Mouse (Mus musculus) embryonic facial prominence, embryonic 11.5 days (tissue): ENCODE results near the gene Nub1. TPM values are rescaled to one million over a fixed set of nuclear protein-coding genes. Genes with fewer than 3 reads are reported as not detected.

ENCODE experiments used
- ATAC-seq: fragments of 200-750 bp; cut with Nextera tagmentation; replicated peaks from 2 replicates; pipeline ENCODE4 v1.8.0; 2017; ENCODE audit warnings: low read depth; ENCODE audit not compliant: insufficient number of reproducible peaks, low FRiP score, low TSS enrichment
- DNase-seq: peaks from one replicate; pipeline ENCODE4 v3.0.0-alpha.2; 2015; ENCODE audit warnings: low spot score
- H3K27ac ChIP-seq: fragments of 300-500 bp; sonication (generic); replicated peaks from 2 replicates; pipeline ENCODE4 v1.5.1; 2014; ENCODE audit warnings: mild to moderate bottlenecking, low read depth, low read length, control low read depth
- H3K27me3 ChIP-seq: fragments of 300-500 bp; sonication (generic); 2 replicates; pipeline ENCODE4 v1.6.1; 2014; ENCODE audit warnings: mild to moderate bottlenecking, low read length, moderate library complexity, mixed read lengths; ENCODE audit not compliant: control insufficient read depth, insufficient read depth
- H3K36me3 ChIP-seq: fragments of 300-500 bp; sonication (generic); replicated peaks from 2 replicates; pipeline ENCODE4 v1.6.1; 2014; ENCODE audit warnings: low read depth, mild to moderate bottlenecking, low read length, moderate library complexity, mixed read lengths; ENCODE audit not compliant: control insufficient read depth, insufficient read depth
- H3K4me1 ChIP-seq: fragments of 300-500 bp; sonication (generic); 2 replicates; pipeline ENCODE4 v1.6.1; 2014; ENCODE audit warnings: low read length, mixed read lengths; ENCODE audit not compliant: control insufficient read depth, insufficient read depth
- H3K4me2 ChIP-seq: fragments of 300-500 bp; sonication (generic); 2 replicates; pipeline ENCODE4 v1.6.1; 2014; ENCODE audit warnings: low read depth, mild to moderate bottlenecking, control low read depth, low read length, moderate library complexity
- H3K4me3 ChIP-seq: fragments of 300-500 bp; sonication (generic); 2 replicates; pipeline ENCODE4 v1.5.1; 2014; ENCODE audit warnings: low read depth, low read length, control low read depth
- H3K9ac ChIP-seq: fragments of 300-500 bp; sonication (generic); replicated peaks from 2 replicates; pipeline ENCODE4 v1.6.1; 2014; ENCODE audit warnings: mild to moderate bottlenecking, control low read depth, low read length
- H3K9me3 ChIP-seq: fragments of 300-500 bp; sonication (generic); replicated peaks from 2 replicates; pipeline ENCODE4 v1.6.1; 2016; ENCODE audit warnings: mild to moderate bottlenecking, low read length, inconsistent platforms, mixed read lengths; ENCODE audit not compliant: control insufficient read depth
- WGBS: fragments of 180-500 bp; shearing (Covaris S2); extraction: QIAGEN DNeasy Blood & Tissue Kit; methylation state at CpG from one replicate; pipeline ENCODE4 v1.1.7; 2014; 5-methylcytosine and 5-hydroxymethylcytosine counted together
- polyA plus RNA-seq: library from polyadenylated mRNA; unstranded; fragments of >200 nt; fragmentation: Nextera tagmentation; extraction: Ambion mirVana; gene quantifications from 2 replicates; pipeline ENCODE4 v1.2.1, GENCODE M21; 2014

The Nub1 gene
- polyA plus RNA-seq, 1 experiment from 2014 or later: 38.6 TPM

DNA sequence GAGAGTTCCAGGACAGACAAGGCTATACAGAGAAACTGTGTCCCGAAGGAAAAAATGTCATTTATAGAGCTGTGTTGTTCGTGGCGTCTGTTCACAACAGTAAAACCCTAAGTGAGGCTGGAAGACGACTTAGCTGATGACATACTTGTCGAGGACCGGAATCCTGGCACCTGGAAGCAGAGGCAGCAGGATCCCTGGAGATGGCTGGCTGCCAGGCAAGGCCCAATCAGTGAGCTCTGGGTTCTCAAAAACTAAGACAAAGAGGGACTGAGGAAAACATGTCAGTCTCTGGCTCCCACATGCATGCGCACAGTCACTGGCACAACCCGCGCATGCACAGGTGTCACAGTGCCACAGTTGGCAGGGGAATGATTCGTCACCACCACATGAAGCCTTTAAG is 52.3 kb downstream of the Nub1 start:
- no peak overlapping the region for H3K4me2 ChIP-seq
- H3K9me3 ChIP-seq: no peaks in the 10 kb centered on the region
- 94% methylated on average over 10 of the region's 10 CpGs for WGBS
- ATAC-seq (no peak), DNase-seq (no peak)
- peaks cover 5% of the 10 kb centered on the region; the same call in 1 of the 2 replicates for H3K4me1 ChIP-seq
- no peak overlapping the region for H3K4me3 ChIP-seq
- H3K36me3 ChIP-seq: no peaks in the 10 kb centered on the region
- no peaks in the 10 kb centered on the region for H3K27me3 ChIP-seq
- H3K27ac ChIP-seq: no peak overlapping the region
- no peak overlapping the region for H3K9ac ChIP-seq

DNA sequence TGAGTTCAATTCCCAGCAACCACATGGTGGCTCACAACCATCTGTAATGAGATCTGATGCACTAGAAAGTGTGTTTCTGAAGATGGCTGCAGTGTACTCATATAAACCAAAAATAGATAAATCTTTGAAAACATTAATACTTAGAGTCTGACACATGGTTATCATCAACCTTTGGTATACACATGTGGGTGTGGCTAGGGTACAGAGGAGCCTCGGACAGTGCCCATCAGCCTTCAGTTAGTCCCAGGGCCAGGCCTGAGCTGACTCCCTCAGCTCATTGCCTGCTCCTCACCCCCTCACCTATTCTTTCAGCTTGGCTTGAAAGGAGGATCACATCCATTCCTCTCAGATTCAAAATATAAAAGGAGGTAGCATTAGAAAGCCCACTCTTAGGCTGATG is 53.2 kb downstream of the Nub1 start:
- Histone ChIP-seq H3K4me3 (no peak overlapping the region), H3K27me3 (no peaks in the 10 kb centered on the region), H3K4me2 (no peak overlapping the region), H3K36me3 (no peaks in the 10 kb centered on the region), H3K4me1 (peaks cover 2% of the 10 kb centered on the region; the same call in 1 of the 2 replicates), H3K27ac (no peak overlapping the region), H3K9me3 (no peaks in the 10 kb centered on the region), H3K9ac (no peak overlapping the region)
- 88% methylated on average over 1 of the region's 1 CpGs for WGBS
- DNase-seq: no peak
- no peak for ATAC-seq

DNA sequence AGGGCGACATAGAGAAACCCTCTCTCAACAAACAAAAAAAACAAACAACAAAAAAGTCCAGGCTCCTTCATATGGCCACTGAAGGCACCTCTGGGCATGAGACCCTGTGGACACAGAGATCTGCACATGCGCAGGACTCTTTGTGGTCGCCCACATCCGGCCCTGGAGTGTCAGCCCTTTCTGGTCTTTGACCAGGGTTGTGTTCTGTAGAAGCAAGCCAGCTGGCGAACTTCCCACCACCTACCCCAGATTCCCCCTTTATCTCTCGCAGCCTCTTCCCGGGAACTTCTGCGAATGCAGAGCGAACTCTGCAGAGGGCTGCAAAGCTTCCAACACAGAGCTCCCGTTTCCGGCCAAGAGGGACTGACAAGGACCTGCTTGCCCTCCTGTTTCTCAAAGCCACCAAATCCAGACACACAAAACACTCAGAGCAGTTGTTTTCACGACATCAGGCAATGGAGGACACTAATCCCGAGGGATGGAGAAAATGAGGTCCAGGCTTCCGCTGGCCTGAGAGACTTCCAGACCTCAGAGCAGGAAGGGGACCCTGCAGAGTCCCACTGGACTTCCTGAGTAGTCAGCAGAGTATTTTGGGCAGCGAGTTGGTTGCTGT is 53.9 kb downstream of the Nub1 start:
- Histone ChIP-seq H3K9me3 (no peaks in the 10 kb centered on the region), H3K9ac (no peak overlapping the region), H3K4me2 (no peak overlapping the region), H3K27me3 (no peaks in the 10 kb centered on the region), H3K4me3 (no peak overlapping the region), H3K4me1 (peaks cover 2% of the 10 kb centered on the region; the same call in 1 of the 2 replicates), H3K36me3 (no peaks in the 10 kb centered on the region), H3K27ac (no peak overlapping the region)
- ATAC-seq (no peak), DNase-seq (no peak)
- WGBS: 60% methylated on average over 15 of the region's 15 CpGs

DNA sequence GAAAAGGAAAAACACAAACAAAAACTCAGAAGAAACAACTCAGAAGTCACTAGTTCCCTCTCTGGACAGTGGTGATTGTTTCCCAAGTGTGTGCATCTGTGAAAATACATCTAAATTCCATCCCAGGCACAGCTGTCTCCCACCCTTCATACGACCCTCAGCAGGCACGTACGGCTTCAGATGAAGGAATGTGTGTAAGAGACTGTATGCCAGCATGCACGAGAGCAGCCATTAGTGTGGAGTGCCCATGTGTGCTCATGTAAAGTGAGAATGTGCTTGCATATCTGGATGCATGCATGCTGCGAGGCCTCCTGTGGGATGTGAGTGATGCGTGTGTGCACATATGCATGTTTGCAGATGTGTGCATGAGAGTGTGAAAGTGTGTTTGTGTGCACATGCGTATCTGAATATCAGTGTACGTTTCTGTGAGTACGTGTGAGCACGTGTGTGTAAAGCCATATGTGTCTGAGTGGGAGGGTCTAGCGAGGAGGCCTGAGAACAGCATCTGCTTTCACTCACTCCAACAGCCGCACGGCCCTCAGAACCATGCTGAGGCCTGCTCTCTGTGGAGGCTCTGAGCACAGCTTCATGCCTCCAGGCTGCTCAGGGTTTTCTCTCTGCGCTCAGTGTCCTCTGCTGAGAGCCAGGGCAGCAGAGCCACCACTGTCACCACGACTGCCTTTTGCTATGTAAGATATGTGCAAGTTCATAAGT is 56.0 kb downstream of the Nub1 start:
- peak; percentile 77 for DNase-seq
- peak overlapping the region; percentile 62 for H3K27ac ChIP-seq

DNA sequence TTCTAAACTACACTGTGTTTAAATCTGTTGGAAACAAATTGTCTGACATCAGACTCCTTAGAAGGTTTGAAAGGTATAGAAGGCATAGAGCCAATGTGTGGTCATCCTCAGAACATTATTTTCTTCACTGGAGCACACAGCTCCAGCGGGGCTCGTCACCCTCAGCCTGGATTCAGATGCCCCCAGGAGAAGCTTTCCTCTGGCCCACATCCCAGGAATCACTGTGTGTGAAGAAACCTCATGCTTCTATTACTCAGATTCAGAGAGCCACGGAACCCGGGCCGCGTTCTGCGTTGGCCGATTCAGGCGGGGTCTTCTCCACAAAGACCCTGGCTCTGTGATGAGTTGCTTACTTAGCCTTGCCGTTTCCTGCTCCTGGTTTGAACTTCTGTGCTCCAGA is 58.6 kb downstream of the Nub1 start:
- ATAC-seq (no peak), DNase-seq (no peak)
- Histone ChIP-seq H3K27ac (no peak overlapping the region), H3K9ac (no peak overlapping the region), H3K4me3 (no peak overlapping the region), H3K27me3 (no peaks in the 10 kb centered on the region), H3K4me1 (peaks cover 6% of the 10 kb centered on the region), H3K36me3 (no peaks in the 10 kb centered on the region), H3K4me2 (no peak overlapping the region), H3K9me3 (no peaks in the 10 kb centered on the region)
- WGBS: 93% methylated on average over 10 of the region's 10 CpGs

More for the DNA sequence above, 56.0 kb downstream of the Nub1 start:
- 50% methylated on average over 15 of the region's 15 CpGs for WGBS
- peak overlapping the region; percentile 34 for H3K9ac ChIP-seq
- no peaks in the 10 kb centered on the region for H3K27me3 ChIP-seq
- H3K9me3 ChIP-seq: no peaks in the 10 kb centered on the region
- peaks cover 2% of the 10 kb centered on the region; the same call in 1 of the 2 replicates for H3K4me1 ChIP-seq
- no peak overlapping the region for H3K4me3 ChIP-seq
- peak; percentile 88 for ATAC-seq
- H3K36me3 ChIP-seq: no peaks in the 10 kb centered on the region
- H3K4me2 ChIP-seq: no peak overlapping the region

DNA sequence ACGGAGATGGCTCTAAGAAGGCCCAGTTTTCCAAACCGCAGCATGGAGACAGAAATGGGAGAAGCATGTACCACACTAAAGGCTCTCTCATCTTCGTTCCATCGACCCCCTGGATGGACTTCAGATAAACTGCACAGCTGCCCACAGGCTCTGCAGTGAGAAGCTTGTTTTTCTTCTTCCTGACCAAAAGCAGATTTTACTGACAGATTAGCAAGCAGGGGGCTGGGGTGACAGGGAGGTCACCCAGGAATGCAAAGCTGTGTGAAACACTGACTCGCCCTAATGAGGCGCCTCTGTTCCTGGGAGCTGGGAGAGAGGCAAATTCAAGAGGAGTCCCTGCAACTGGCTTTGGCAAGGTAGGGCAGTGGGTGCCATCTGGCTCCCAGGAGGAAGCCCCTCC is 62.2 kb downstream of the Nub1 start:
- H3K27ac ChIP-seq: no peak overlapping the region
- no peak overlapping the region for H3K4me2 ChIP-seq
- no peaks in the 10 kb centered on the region for H3K9me3 ChIP-seq
- H3K9ac ChIP-seq: 0 out of 2 replicates have a peak overlapping the region, but pooled peaks have one; percentile 37
- H3K4me1 ChIP-seq: peaks cover 10% of the 10 kb centered on the region
- WGBS: 12% methylated on average over 6 of the region's 6 CpGs
- no peaks in the 10 kb centered on the region for H3K27me3 ChIP-seq
- ATAC-seq (no peak), DNase-seq (no peak)
- no peaks in the 10 kb centered on the region for H3K36me3 ChIP-seq
- H3K4me3 ChIP-seq: no peak overlapping the region

- 47% methylated on average over 5 of the region's 5 CpGs for whole genome bisulfite sequencing
- H3K36me3 ChIP-seq: no peaks in the 10 kb centered on the region
- H3K4me2 ChIP-seq: peak overlapping the region; percentile 50; the same call in 1 of the 2 replicates
- no peak for DNase-seq
- H3K4me1 ChIP-seq: peaks cover 10% of the 10 kb centered on the region
- H3K4me3 ChIP-seq: no peak overlapping the region; the same call in 1 of the 2 replicates
- H3K9me3 ChIP-seq: no peaks in the 10 kb centered on the region
- no peak overlapping the region for H3K27ac ChIP-seq
- H3K9ac ChIP-seq: peak overlapping the region; percentile 43
- H3K27me3 ChIP-seq: no peaks in the 10 kb centered on the region
- no peak for ATAC-seq
Measured at GRCm38 (mm10) chr5:24749731-24750130, 64.4 kb downstream of the Nub1 start.
